Mouse (Mus musculus) cerebellum, postnatal 25 days (tissue): ENCODE results near the gene Zbtb8os.
"Not testable (repeated sequence)": the region's sequence is repeated elsewhere in the genome, so short reads cannot be mapped to it uniquely, and the experiment has no call there.

ENCODE experiments used
- DNase-seq, 2 experiments: peaks; one replicate each; pipeline ENCODE4 v3.0.0; 2021; ENCODE audit warnings: mixed read lengths in 2 of 2

Zbtb8os gene

DNA sequence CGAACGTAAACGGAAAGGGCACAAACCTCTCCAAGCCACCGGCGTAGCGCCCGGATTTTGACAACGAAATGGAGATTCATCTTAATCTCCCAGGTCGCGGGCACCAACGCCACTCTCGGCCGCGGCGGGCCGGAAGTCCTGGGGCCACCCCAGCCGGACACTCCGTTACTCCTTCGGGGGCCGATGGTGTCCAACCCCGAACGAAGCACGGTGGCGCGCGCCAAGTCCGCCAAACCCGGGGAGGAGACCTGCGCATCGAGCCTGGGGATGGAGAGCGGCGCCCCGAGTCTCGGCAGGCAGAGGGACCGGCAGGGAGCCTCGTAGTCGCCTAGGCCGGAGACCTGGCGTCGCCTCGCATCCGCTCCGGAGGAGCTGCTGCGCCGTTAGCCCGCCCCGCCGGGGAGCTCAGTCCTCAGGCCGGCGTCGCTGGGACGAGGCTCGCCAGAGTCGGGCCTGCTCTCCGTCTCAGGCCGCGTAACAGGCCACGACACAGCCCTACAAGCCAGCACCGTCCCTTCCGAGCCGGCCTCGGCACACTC, 749 bp upstream of the Zbtb8os start:
- no peak for DNase-seq

DNA sequence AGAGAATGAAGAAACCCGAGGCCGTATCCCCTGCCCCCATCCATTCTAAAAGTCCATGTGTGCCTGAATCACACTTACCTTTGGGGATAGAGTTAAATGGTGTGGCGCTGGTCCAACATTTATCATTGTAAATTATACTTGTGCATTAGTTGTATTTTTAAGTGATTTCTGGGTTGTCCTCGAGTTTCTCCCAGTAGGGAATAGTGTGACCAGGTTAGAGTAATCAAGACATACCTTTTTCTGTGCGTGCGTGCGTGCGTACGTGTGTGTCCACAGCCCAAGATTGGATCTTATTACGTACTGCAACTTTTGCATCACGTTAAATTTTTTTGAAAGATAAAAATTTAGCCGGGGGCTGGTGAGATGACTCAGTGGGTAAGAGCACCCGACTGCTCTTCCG, 796 bp downstream of the Zbtb8os start:
- DNase-seq = no peak

DNA sequence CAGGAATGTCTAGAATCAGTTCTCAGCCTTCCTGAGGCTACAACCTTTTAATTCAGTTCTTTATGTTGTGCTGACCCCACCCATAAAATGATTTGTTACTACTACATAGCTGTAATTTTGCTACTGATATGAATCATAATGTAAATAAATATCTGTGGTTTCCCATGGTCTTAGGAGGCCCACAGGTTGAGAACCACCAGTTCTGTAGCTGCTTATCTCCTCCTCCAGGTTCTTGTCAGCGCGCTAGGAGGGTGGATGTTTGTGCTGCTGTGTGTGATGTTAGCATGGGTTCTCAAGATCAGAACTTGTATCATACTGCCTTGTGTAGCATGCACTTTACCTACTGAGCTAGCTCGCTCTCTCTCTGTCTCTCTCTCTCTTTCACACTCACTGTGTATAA, 4.2 kb downstream of the Zbtb8os start:
- DNase-seq = no peak

DNA sequence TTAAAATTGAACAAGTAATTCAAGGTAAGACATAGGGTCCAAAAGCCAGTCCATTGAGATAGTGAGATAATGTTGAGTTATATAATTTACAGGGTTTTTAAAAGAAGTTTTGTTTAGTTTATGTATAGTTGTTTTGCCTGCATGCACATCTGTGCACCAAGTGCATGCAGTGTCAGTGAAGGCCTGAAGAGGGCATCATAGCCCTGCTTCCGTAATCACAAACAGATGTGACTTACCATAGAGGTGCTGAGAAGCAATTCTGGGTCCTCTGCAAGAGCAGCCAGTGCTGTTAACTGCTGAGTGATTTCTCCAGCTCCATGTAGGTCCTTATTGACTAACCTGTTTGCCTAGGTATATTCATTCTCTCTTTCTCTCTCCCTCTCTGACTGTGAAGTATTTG, 6.4 kb downstream of the Zbtb8os start:
- no peak for DNase-seq

DNA sequence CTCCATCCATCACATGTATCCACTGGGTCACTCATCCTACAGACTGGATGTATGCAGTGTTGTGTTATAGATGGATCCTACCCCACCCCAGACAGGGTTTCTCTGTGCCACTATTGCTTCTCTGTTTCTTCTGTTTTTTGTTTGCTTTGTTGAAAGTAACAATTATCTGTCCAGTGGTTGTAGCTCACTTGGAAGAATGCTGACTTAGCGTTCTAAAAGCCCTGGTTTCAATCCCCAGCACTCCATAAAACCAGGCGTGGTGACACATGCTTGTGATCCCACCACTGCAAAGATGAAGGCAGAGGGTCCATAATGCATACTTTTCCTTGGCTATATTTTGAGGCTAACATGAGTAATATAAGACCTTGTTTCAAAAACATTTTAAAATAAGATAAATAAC, 7.2 kb downstream of the Zbtb8os start:
- DNase-seq = no peak

DNA sequence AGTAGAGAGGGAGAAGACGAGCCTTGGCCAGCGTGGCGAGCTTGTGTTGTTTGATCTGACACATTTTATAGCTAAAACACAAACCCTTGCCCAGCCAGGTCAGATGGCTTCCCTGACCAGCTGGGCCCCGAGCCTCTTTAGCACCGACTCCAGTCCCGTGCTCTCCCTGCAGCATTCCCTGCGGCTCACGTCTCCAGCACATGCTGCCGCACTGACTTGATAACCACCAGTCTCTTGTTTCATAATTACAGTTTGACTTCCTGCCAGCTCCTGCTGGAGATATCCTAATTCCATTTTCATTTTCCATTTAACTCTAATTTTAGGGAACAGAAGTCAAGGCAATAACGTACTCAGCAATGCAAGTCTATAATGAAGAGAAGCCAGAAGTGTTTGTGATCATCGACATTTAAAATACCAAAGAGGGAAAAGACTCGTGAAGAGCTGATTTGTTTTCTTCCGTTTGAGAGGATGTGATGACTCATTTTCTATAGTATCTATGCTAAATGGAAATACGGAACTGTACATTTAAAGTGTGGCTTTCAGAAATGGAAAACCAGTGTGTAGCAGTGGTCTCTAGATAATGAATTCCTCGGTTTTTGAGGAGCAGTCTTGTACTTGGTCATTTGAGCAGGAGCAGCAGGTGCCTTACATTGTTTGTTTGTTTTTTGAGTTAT, 11.1 kb downstream of the Zbtb8os start:
- DNase-seq = peak; percentile 15 to 36

DNA sequence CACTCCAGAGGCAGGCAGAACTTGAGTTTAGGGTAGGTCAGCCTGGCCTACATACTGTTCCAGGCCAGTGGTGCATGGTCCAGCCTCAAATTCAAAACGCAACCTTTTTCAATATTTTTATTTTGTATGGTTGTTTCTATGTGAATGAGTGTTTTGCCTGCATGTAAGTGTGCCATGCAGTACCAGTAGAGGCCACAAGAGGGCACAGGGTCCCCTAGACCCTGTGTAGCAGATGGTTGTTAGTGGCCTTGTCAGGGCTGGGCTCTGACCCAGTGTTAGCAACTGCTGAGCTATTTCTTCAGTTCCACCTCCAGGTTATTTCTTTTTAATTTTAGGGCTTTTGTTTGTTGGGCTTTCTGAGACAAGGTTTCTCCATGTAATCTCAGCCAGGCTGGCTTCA, 15.1 kb downstream of the Zbtb8os start:
- DNase-seq = peak; percentile 81 to 91

DNA sequence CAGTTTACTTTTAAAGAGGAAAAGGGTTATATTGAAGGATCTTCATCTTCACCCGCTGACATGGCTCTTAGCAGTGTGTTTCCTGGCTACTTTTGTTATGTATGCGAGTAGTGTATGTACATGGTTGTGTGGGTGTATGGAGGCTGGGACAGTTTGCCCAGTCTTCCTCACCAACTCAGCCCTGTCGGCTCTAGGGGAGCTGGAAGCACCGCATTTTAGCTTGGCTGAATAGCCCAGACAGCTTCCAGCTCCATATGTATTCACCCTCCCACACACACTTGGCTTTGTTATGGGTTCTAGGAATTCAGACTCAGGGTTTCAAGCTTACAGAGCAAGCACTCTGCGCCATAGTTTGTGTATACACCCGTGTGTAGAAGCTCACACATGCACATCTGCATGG, 15.6 kb downstream of the Zbtb8os start:
- peak in 1 of 2 experiments; percentile 20 for DNase-seq

DNA sequence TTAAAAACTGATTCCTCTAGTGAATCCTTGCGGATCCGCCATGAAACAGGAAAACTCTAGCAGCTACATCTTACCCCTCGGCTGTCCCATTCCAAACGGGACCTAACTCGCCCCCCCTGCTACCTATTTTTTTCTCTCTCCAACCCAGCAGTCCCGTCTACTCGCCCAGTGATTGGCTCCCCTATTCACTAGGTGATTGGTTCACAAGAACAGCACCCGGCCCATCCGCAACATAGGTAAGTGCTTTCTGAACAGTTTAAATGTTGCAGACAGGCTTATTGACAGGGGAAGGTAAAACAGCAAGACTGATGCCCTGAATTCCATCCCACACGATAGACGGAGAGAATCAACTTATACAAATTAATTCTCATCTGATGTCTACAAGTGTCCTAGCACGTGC, 17.7 kb downstream of the Zbtb8os start:
- DNase-seq = no peak

DNA sequence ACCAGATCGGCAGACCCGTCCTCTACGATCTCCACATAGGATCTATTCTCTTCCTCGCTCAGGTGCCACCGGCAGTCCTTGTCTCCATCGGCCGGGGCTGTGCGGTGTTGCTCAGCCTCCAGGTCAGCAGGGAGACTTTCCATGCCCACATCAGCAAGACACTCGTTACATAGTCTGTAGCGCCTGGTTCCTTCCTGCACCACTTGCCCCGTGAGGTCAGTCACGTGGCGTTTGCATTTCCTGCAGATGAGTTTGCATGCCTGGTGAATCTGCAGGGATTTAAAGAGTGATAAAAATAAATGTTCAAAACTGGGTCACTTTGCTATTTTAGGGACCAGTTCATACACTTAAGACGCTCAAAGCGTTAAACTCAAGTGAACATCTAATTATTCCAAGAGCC, 18.7 kb downstream of the Zbtb8os start:
- no peak for DNase-seq

DNA sequence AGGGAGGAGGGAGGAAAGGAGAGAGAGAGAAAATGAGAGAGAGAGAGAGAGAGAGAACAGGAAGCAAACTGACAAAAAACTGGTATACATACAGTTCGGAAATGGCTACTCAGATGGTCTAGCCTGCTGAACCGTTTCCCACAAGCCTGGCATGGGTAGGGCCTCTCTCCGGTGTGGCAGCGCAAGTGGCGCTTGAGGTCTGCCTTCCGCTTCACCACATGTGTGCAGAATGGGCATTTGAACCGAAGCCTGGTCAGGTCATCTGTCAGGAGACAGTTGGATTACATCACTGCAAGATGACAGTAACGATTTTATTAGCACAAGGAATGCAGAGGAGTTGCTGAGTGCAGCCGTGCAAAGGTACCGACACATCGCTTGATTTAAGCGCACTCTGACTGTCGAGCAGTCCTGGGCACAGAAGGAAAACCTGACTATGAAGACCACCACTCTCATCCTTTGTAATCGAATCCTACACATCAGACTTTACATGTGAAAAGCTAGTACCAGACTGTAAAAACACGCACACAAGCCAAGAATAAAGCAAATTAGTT, 22.2 kb downstream of the Zbtb8os start:
- no peak for DNase-seq

DNA sequence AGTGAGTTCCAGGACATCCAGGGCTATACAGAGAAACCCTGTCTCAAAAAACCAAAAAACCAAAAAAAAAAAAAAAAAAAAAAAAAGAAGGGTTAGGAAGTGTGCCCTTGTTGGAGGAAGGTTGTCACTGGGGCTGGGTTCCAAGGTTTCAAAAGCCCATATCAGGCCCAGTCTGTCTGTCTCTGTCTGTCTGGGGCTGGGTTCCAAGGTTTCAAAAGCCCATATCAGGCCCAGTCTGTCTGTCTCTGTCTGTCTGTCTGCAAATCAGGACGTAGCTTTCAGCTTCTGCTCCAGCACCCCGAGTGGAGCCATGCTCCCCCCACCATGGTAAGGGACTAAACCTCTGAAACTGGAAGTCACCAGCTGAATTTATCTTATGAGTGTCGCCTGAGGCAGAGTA, 26.7 kb downstream of the Zbtb8os start:
- DNase-seq = not testable (repeated sequence)

DNA sequence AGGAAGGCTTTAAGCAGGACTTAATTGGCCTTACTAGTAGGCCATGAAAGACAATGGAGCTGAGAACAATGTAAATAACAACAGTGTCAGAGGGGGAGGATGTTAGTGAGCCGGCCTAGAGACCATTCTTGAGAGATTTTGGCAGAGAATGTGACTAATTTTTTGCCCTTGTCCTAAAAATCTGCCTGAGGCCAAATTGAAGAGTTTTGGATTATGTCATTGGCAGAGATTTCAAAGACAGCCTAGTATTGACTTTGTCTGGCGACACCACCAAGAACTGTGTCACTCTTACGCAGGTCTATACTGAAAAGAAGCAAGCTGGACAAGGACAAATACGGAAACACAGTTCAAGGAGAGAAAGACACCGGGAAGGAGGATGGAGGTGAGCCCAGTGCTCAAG, 27.3 kb downstream of the Zbtb8os start:
- no peak for DNase-seq

DNA sequence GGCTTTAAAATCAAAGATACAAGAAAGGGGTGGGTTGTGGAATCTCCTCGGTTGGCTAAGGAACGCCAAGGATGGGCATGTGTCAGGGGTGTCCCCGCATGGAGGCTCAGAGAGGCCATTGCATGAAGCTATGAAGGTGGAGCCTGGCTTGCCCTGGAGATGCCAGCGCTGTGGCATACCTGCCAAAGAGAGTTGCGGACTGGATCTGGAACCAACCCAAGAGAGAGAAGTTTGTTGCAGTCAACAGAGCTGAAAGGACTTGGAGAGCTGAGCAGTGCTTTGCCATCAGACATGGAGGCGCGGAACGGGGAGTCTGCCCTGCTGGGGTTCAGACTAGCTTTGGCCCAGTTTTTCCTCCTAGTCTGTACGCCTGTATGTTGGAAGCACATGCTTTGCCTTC, 28.0 kb downstream of the Zbtb8os start:
- DNase-seq = no peak

DNA sequence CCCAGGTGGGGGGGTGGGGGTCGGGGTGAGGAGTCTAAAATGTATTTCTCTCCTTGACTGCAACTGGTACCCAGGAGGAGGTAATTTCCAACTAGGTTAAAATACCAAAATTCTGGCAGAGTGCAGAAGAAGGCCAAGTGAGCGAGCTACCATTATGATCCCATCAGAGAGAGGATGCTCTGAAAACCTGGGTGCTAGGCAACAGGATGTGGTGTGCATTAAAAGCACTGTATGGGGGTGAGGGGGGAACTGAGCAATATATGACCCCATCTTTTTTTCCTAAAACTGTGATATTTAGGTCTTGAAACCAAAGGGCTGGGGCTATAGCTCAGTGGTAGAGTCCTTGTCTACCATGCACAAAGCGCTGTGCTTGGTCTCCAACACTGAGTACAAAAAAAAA, 28.9 kb downstream of the Zbtb8os start:
- DNase-seq = no peak

DNA sequence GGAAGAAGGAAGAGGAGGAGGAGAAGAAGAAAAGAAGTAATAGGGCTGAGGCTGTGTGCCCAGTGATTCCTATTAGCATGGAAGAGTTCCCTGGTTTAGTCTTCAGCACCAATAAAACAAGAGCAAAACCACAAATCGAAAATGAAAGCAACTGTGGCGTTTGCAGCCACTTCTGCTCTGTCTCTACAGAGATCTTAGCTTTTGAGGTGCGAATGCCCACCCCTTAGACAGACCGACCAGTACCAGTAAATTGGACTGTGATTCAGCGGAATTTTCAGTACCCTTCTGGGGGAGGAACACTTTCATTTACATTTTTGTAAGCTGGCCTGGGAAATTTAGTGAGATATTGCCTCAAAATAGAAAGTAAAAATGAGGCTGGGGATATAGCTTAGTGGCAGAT, 29.7 kb downstream of the Zbtb8os start:
- no peak for DNase-seq

DNA sequence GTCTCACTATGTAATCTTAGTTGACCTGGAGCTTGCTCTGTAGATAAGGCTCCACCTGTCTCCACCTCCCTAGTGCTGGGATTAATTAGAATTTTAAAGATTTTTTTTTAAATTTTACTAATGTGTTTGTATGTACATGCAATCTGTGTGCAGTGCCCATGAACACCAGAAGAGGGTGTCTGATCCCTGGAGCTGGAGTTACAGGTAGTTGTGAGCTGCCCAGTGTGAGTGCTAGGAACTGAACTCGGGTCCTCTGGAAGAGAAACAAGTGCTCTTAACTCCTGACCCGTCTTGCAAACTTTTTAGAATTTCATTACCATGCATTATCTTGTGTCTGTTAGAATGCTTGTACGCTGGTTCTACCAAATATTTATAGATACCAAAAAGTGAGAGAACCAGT, 35.9 kb downstream of the Zbtb8os start:
- DNase-seq = no peak

DNA sequence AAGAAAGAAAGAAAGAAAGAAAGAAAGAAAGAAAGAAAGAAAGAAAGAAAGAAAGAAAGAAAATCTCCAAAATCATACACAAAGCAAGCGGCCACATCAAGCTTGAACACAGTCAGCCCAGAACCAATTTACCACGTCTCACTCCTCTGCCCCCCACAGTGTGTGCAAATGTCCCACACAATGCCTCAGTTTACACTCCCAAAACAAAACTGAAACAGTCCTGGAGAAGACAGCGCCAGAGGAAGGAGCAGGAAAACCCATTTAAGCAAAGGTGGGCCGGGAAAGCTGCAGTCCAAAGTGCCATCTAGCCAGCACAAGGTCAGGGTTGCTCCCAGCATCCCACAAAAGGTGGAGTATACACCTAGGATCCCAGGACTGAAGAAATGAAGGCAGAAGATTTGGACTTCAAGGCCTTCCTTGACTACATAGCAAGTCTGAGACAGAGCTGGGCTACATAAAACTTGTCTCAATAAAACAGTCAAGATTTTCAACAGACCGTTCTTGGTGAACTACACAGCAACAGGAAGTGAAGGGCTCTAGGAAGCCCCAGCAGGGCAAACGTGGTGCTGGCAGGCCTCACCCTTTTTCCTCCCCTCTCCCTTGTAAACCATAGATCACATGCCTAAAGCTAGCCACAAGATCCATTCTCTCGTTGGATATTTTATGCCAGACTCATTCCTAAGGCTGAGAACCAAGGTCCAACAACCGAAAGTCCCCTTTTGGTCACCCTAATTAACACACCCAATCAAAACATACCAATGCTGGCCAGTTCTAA, 37.9 kb downstream of the Zbtb8os start:
- no peak for DNase-seq

DNA sequence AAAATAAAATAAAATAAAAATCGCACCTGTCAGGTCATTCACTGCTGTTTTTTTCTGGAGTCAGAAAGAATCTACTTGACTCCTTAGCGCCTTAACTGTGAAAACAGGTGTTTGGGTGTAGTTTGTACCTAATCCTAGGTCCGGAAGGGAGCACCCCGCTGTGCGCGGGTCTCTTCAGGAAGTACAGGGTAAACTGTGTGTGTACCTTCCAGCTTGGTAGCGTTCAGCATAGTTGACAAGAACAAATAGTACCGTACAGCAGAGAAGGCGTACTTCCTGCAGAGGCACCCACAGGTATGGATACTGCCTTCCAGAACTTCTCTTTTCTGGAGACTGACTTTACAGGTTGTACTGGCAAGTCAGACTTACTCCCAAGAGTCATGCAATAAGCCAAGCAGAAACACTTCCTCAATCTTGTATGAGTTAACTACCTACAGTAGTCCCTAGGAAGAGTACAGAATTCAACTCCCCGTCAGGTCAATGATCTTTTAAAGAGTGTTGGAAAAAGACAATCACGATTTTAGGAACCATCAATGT, 38.8 kb downstream of the Zbtb8os start:
- DNase-seq = no peak

DNA sequence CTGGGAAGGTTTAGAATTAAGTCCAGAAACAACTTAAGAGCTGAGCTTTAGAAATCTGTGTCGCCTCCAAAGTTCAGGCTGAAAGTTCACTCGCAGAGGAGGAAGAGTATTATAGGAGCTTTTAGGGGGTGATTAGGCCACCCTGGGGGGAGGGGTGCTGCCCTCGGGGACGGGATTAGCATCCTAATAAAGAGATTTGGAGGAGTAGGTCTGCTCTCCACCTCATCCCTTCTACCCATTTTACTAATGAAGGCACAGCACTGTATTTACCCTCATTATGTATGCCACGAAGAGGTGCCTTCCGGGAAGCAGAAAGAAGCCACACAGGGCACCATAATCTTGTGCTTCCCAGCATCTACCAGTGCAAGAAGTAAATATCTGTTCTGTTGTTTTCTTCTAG, 39.5 kb downstream of the Zbtb8os start:
- DNase-seq = no peak

DNA sequence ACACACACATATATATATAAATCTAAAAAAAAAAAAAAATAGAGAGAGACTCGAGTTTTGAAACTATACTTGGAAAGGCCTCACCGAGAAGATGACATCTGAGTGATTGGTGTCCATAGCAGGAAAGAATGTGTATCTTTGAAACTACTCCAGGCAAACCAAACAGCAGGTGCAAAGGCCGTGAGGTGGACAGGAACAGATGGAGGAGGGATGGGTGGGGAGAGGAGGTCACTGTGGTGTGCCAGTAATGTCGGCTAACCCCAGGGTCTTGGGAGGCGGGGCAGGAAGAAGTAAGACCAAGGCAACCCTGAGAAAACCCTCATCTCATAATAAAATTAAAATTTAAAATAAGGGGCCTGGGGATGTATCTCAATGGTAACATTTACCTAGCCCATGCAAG, 40.3 kb downstream of the Zbtb8os start:
- peak in 1 of 2 experiments; percentile 24 for DNase-seq

DNA sequence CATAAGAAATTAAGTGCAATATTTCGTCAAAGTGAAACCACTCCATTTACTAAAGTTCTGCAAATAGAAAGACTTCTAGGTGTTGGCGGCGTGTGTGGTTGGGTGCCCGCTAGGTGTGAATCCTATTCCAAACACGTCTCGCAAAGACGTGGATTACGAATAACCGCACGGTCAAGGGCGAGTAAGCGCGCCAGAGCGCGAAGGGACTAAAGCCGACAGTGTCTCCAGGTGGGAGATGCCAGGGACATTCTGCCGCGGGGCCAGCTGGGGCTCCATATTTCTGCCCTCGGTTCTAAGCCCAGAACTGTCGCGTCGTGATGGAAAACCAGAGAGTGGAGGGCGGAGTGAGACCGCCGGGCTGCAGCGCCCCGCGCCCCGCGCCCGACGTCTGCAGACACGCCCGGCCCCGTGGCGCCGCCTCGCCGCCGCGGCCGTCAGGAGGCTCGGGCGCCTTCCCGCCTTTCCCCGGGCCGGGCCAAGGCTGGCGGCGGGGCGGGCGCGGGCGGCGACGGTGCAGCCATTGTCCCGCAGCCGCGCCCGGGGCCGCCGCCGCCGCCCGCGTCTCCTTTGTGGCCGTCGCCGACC, 41.6 kb downstream of the Zbtb8os start:
- peak; percentile 72 to 75 for DNase-seq
